Mouse (Mus musculus) skeletal muscle tissue, postnatal 0 days (tissue): ENCODE results near the gene Pes1. TPM values are rescaled to one million over a fixed set of nuclear protein-coding genes. Genes with fewer than 3 reads are reported as not detected.

Experiments used
- polyA plus RNA-seq: library from polyadenylated mRNA; unstranded; fragments of >200 nt; fragmentation: Nextera tagmentation; extraction: Ambion mirVana; gene quantifications from 2 replicates; pipeline ENCODE4 v1.2.1, GENCODE M21; 2015

Pes1 gene
- polyA plus RNA-seq: 35.7 and 36.6 TPM in 2 replicates

DNA sequence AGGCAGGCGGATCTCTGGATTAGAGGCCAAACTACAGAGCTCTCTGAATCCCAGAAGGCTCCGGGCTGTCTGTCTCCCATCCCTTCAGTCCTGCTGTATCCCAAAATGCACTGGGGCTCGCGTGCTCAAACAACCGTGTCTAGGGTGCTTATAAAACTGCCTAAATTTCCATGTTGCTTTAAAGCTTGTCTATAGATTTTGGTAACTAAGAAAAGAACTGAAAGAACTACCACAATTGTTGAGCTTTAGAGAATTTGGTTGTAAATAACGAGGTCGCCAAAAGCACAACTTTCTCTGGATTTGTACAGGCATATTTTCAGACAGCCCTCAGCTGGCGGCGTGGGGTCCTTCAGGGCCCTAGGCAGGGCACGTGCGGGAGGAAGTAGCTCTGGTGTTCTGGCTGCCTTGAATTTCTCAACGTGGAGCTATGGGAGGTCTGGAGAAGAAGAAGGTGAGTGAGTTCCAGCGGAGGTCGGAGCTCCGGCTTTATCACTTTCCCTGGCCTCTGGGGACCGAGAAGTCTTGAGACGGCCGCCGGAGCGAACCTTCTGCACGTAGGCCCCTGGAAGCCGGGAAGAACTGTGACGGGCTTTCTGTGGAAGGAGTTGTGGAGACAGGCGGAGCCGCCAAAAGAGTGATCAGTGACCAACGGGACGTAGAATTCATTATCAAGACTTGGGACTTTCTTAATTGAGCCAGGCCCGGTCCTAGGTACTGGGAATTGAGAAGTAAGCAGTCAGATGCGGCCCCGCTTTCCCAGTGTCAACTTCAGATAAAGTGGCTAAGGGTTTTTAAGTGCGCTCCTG is at the start of gene Pes1:
Gene Pes1 (plus strand): TSS at position 366 of the 806 bp plus-strand sequence.

DNA sequence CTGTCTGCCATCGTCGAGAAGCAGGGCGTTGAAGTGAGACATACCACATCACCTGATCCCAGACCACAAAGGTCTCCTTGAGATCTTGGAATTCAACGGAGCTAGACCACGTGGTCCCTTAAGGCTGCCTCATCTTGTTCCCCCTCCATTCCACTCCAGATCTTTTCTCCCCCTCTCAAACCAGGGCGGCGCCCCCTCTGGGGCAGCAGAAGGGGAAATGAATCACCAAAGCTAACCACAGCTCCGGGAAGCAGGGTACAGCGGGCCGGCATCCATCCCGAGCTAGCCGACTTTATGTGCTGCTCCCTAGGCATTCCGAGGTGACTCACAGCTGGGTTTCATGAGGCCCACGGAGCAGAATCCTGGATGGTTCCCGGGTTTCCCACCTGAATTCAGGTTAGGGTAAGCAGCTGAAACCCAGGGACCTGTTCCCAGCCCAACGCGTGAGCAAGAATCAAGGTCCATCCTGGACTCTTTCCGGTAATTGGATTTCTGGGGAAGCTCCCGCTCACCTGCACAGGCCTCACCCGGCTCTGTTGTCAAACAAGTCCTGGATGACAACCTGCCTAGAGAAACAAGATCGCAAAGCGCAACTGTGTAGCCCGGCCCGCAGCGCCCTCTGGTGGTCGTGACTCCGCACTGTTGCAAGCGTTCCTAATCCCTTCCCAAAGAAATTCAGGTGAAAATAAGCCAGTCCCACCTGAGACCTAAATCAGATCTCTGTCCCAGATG is 49.5 kb upstream of the Pes1 start, which contains the start of gene Slc35e4:
Gene Slc35e4 (minus strand): TSS at position 556 of the 732 bp plus-strand sequence.

DNA sequence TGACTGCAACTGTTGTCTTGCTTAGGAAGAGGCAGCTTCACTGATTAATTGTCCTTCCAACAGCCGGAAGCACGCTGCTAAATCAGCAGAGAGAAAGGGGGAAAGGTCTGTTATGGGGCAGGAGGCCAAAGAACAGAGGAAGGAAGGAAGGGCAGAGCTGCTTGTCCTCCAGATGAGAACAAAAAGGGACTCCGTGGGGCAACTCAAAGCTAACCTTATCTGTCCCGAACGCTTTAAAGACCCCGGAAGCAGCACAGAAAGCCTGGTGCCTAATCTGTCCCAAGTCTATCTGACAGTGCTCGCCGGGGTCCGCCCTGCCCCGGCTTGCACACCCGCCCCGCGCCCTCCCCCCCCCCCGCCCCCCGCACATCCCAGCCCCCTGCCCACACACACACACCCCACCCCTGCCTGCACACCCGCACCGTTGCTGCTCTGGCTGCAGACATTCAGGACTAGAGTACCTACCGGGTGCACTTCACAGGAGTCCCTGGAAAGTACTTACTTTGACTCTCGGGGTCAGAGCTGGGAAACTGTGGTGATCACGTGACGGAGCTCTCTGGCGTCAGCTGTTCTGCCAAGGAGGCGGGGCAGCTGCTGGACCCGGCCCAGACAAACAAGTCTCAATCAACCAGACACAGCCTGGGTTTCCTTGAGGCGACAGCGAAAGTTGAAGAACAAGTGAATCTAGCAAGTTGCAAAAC is 32.1 kb upstream of the Pes1 start, which contains the start of gene Tcn2:
Gene Tcn2 (minus strand): TSS at position 649 of the 701 bp plus-strand sequence.

DNA sequence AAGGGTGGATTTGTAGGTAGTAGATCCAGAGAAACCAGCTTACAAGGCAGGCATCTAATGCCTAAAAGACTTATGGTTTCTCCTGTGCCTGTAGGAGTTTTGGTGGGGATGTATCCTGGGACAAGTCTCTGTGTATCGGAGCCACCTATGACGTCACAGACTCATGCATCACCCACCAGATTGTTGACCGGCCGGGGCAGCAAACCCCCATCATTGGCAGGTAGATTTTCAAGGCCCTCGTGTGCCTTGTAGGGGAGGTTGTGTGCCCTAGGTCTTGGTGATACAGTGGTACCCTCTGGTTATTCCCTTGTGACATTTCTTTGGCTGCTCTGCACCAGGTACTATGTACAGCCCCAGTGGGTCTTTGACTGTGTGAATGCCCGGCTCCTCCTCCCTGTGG is 12.9 kb downstream of the Pes1 start, which contains the start of gene 4930556J24Rik:
Gene 4930556J24Rik (minus strand): TSS at position 101 of the 400 bp plus-strand sequence.

DNA sequence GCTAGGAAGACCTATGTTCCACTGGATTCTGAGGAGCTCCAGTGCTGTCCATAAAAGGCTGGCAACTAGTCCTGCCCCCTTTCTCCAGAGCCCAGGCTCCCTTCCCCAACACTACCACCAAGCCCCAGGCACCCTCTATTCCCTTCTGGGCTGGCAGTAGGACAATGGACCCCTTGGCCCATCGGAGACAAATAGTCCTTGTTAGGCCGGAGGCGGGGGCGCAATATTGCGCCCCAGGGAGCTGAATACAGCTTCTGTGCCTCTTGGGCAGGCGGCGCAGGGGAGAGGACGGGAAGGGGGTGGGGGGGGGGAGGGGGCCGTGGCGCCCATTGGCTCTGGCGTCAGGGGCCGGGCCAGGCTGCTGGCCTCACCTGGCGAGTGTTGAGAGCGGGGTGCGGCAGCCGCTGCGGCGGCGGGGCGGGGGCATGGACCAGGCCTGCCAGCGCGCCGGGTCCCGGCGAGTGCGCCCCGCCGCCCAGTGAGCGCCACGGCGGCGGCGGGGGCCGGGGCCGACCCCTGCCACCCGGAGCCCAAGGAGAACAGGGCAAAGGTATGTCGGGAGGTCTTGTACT is 19.6 kb downstream of the Pes1 start, which contains the start of gene Gal3st1:
Gene Gal3st1 (plus strand): TSS at position 346 of the 572 bp plus-strand sequence.

Other genes with a start within 250 kb of the Pes1 start
- gene Osbp2, start 100.1 kb upstream of the Pes1 start, polyA plus RNA-seq: 0.37 TPM in 2 replicates
- gene 4921536K21Rik, start 68.9 kb upstream of the Pes1 start, polyA plus RNA-seq: 0.10 and 0.15 TPM in 2 replicates
- 4.0 and 4.6 TPM in 2 replicates for gene Dusp18, start 68.7 kb upstream of the Pes1 start, polyA plus RNA-seq
- 11.4 and 11.6 TPM in 2 replicates for gene Slc35e4, start 49.3 kb upstream of the Pes1 start, polyA plus RNA-seq
- 40.2 and 56.6 TPM in 2 replicates for gene Tcn2, start 31.8 kb upstream of the Pes1 start, polyA plus RNA-seq
- not detected in 2 replicates for gene 4930556J24Rik, start 12.8 kb downstream of the Pes1 start, polyA plus RNA-seq
- gene Gal3st1, start 19.7 kb downstream of the Pes1 start, polyA plus RNA-seq: 4.0 and 4.8 TPM in 2 replicates
- gene Sec14l4, start 67.5 kb downstream of the Pes1 start, polyA plus RNA-seq: 0.10 and 0.60 TPM in 2 replicates
- not detected in 2 replicates for gene Sec14l3, start 100.9 kb downstream of the Pes1 start, polyA plus RNA-seq
- 16.6 and 19.9 TPM in 2 replicates for gene Mtfp1, start 131.5 kb downstream of the Pes1 start, polyA plus RNA-seq
- 0.85 and 1.1 TPM in 2 replicates for gene Sec14l2, start 159.4 kb downstream of the Pes1 start, polyA plus RNA-seq
- gene Rnf215, start 171.2 kb downstream of the Pes1 start, polyA plus RNA-seq: 13.5 and 15.0 TPM in 2 replicates
- 3.8 and 4.2 TPM in 2 replicates for gene Ccdc157, start 196.3 kb downstream of the Pes1 start, polyA plus RNA-seq
- gene Sf3a1, start 196.4 kb downstream of the Pes1 start, polyA plus RNA-seq: 16.0 and 18.1 TPM in 2 replicates
- gene Tbc1d10a, start 222.8 kb downstream of the Pes1 start, polyA plus RNA-seq: 9.9 and 12.4 TPM in 2 replicates